Mouse (Mus musculus) lung, postnatal 0 days (tissue): ENCODE data around the gene Clic3.

Experiments used
- CTCF ChIP-seq: IDR thresholded peaks from 2 replicates; pipeline ENCODE4 v1.5.1; 2016; ENCODE audit warnings: antibody characterized with exemption, mild to moderate bottlenecking
- EP300 ChIP-seq: IDR thresholded peaks from 2 replicates; pipeline ENCODE4 v1.6.1; 2016; ENCODE audit warnings: antibody characterized with exemption, mild to moderate bottlenecking, control low read depth

- TF ChIP-seq CTCF: no peak
- TF ChIP-seq EP300: no peak
These were observed 3.7 kb upstream of the Clic3 start for GRCm38 (mm10) chr2:25452951-25453350.
